Mouse (Mus musculus) ES-E14 (cell line): ENCODE data around the gene Gm44965. TPM values are rescaled to one million over a fixed set of nuclear protein-coding genes. Genes with fewer than 3 reads are reported as not detected.

Source experiments
- DNase-seq: peaks from one replicate; pipeline ENCODE4 v3.0.0-alpha.2; 2013; ENCODE audit warnings: low read depth, low spot score
- H3K27ac ChIP-seq: 2 replicates; pipeline ENCODE4 v1.5.1; 2012; ENCODE audit warnings: low read depth, mild to moderate bottlenecking, low read length, moderate library complexity, mixed read lengths; ENCODE audit not compliant: poor library complexity, insufficient read depth, severe bottlenecking
- H3K36me3 ChIP-seq: 2 replicates; pipeline ENCODE4 v1.6.1; 2012; ENCODE audit warnings: mild to moderate bottlenecking, low read length, moderate library complexity, mixed read lengths; ENCODE audit not compliant: control insufficient read depth, poor library complexity, insufficient read depth, severe bottlenecking
- H3K4me1 ChIP-seq, 2 experiments: fragments of 150-350 bp in 1 of 2; sonication (generic) in 1 of 2; 2 replicates each; pipeline ENCODE4 v1.6.1; 2012; ENCODE audit warnings: low read length in 2 of 2, mild to moderate bottlenecking in 1 of 2, mixed read lengths in 1 of 2; ENCODE audit not compliant: control insufficient read depth in 2 of 2, insufficient read depth in 2 of 2, poor library complexity in 1 of 2
- H3K4me3 ChIP-seq, 2 experiments: fragments of 150-350 bp in 1 of 2; sonication (generic) in 1 of 2; 2 replicates each; pipeline ENCODE4 v1.5.1; 2012; ENCODE audit warnings: low read length in 2 of 2, low read depth in 1 of 2, mild to moderate bottlenecking in 1 of 2, mixed read lengths in 1 of 2; ENCODE audit not compliant: insufficient read depth in 1 of 2, poor library complexity in 1 of 2, severe bottlenecking in 1 of 2
- H3K9ac ChIP-seq: 2 replicates; pipeline ENCODE4 v1.6.1; 2012; ENCODE audit warnings: low read depth, mild to moderate bottlenecking, low read length, mixed read lengths; ENCODE audit not compliant: poor library complexity, insufficient read depth, severe bottlenecking
- H3K9me3 ChIP-seq: fragments of 150-350 bp; sonication (generic); 2 replicates; pipeline ENCODE4 v1.6.1; 2012; ENCODE audit warnings: low read depth, mild to moderate bottlenecking, low read length; ENCODE audit not compliant: control insufficient read depth, insufficient read depth
- CHD2 ChIP-seq: IDR thresholded peaks from 2 replicates; pipeline ENCODE4 v1.6.1; 2014; ENCODE audit warnings: mild to moderate bottlenecking, low read depth, low read length, inconsistent platforms
- HCFC1 ChIP-seq: IDR thresholded peaks from 2 replicates; pipeline ENCODE4 v1.6.1; 2012; ENCODE audit warnings: low read length, inconsistent platforms, borderline replicate concordance; ENCODE audit not compliant: insufficient read depth
- MAFK ChIP-seq: IDR thresholded peaks from 2 replicates; pipeline ENCODE4 v1.6.1; 2014; ENCODE audit warnings: mild to moderate bottlenecking, low read depth, low read length, inconsistent platforms; ENCODE audit not compliant: insufficient read depth
- ZC3H11A ChIP-seq: IDR thresholded peaks from 2 replicates; pipeline ENCODE4 v1.6.1; 2012; ENCODE audit warnings: low read depth, mild to moderate bottlenecking, inconsistent platforms, low read length, borderline replicate concordance
- ZNF384 ChIP-seq: IDR thresholded peaks from 2 replicates; pipeline ENCODE4 v1.6.1; 2012; ENCODE audit warnings: low read depth, low read length, inconsistent platforms
- in situ Hi-C, 2 experiments: fragments of 600-800 bp; cut with MboI; formaldehyde crosslinking; loops; one replicate each; pipeline ENCODE4 v1.15.1; 2025; ENCODE audit warnings: low sequenced_read_pairs in 2 of 2, inconsistent platforms in 1 of 2; ENCODE audit not compliant: unreplicated experiment in 2 of 2
- total RNA-seq: library from RNA; depleted of rRNA; stranded (reverse); fragments of 300-350 nt; gene quantifications from 2 replicates; pipeline ENCODE4 v1.2.3, GENCODE M21; 2012

Gene Gm44965
- total RNA-seq, 1 experiment, result not detected

DNA sequence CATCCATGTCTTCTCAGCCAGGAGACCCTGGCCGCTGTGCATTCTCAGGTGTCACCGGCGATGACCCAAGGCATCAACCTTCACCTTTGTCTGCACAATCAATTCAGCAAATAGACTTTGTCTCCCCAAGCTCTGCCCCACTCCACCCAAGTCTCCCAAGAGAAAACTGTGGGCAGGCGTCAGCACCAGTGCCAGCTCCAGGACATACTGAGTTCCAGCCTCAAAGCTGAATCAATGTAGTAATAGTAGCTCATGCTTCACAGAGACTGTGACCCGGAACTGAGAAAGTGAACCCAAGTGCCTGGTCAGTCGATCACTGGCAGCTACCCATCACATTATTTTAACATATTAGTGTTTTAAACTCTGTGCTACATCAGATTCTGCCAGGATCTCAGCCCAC, 45.4 kb upstream of the Gm44965 start:
- no peak overlapping the region for H3K27ac ChIP-seq

DNA sequence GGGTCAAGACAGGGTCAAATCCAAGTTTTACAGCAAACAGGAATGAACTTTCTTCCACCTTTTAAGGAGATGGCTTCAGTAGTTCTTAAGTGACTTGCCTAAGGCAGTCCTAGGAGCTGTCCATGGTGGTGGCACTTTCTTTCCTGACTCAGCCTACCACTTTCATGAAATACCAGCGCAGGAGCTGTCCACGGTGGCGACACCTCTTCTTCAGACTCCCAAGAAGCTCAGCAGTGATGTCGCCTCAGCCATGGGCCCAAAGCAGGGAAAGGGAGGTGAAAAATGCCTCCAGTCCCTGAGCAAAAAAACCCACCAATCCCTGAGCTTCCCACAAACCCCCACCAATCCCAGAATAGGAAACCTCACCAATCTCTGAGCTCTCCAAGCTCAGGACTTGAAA, 40.8 kb upstream of the Gm44965 start:
- H3K4me3 ChIP-seq, result no peak overlapping the region
- TF ChIP-seq ZNF384, result no peak
- peak; percentile 75 for TF ChIP-seq MAFK
- H3K27ac ChIP-seq, result no peak overlapping the region
- no peaks in the 10 kb centered on the region for H3K36me3 ChIP-seq
- peak; percentile 96 for DNase-seq
- no peaks in the 10 kb centered on the region for H3K9me3 ChIP-seq
- in situ Hi-C loops, result no loop called here
- peaks cover 0 to 6% of the 10 kb centered on the region in 2 experiments; a peak in 1 of 4 replicates for H3K4me1 ChIP-seq
- H3K9ac ChIP-seq, result no peak overlapping the region

More for the DNA sequence above, 45.4 kb upstream of the Gm44965 start:
- TF ChIP-seq MAFK (no peak), ZNF384 (no peak), CHD2 (no peak), HCFC1 (no peak), ZC3H11A (no peak)
- Histone ChIP-seq H3K36me3 (no peaks in the 10 kb centered on the region), H3K9ac (no peak overlapping the region), H3K4me1 (no peaks in the 10 kb centered on the region), H3K9me3 (no peaks in the 10 kb centered on the region), H3K4me3 (no peak overlapping the region)
- DNase-seq, result no peak
- in situ Hi-C loops, result no loop called here

DNA sequence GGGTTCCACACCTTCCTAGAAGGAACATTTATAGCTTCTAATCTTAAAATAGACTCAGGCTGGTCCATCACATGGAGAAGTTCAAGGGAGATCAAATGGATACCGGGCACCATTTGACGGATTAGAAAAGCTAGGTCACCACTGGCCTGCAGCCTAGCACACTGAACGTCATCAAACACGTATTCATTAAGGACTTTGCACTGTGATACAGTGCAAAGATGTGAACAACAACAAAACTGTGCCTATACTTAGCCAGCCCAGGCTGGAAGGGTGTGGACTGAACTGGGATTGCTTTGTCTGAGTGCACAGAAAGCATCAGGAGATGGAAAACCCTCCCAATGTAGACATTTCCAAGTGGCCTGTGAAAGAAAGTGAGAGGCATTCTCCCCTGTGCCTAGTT, 39.9 kb upstream of the Gm44965 start:
- Histone ChIP-seq H3K9ac (no peak overlapping the region), H3K36me3 (no peaks in the 10 kb centered on the region), H3K9me3 (no peaks in the 10 kb centered on the region), H3K4me3 (0 out of 4 replicates have a peak overlapping the region, but pooled peaks of 1 of the 2 experiments have one; percentile 52), H3K27ac (no peak overlapping the region), H3K4me1 (peaks cover 0 to 6% of the 10 kb centered on the region in 2 experiments; a peak in 1 of 4 replicates)
- no peak for DNase-seq
- in situ Hi-C loops, result no loop called here
- TF ChIP-seq MAFK (no peak), ZNF384 (no peak), HCFC1 (no peak), CHD2 (no peak), ZC3H11A (no peak)

DNA sequence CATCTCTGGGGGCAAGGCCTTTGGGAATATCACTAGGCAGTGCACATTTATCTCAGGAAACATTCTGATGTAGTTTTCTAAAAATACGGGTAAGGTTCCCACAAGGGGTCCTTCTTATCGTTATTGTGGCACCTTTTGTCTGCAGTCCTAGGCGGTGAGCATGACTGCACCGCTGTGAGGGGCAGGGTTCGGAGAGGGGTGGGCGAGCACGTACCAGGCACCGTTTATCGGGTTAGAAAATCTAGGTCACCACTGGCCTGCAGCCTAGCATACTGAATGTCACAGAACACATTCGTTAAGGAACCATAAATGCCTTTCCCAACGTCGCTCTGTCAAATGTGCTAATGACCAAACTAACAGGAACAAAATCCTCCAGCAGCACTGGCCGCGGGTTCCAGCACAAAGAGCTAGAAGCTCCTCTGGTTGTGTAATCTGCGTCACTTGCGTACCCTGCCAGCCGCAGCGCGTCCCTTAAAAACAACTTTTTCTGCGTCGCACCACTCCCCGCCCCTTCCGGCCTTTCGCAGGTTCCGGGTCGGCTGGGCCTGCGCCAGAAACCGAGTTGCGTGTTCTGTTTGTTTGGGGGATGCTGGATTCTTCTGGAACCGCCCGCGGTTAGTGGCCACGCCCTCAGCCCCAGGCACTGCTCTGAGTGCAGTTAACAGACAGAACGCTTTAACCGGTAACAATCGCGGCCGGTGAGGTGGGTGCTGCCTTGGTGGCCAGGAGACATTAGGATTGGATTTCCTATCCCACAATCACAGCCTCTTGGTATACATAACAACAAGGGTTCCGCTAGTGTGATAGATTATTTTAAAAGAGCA, 39.2 kb upstream of the Gm44965 start, which contains the start of gene Lrrc61:
Gene Lrrc61 (plus strand): TSS at position 517 of the 824 bp plus-strand sequence.
- Histone ChIP-seq H3K36me3 (no peaks in the 10 kb centered on the region), H3K9me3 (no peaks in the 10 kb centered on the region), H3K4me1 (peaks cover 0 to 6% of the 10 kb centered on the region in 2 experiments; a peak in 1 of 4 replicates), H3K4me3 (peak within 1 kb of the TSS; percentile 52 to 69), H3K27ac (peak within 1 kb of the TSS; percentile 44), H3K9ac (peak within 1 kb of the TSS; percentile 66)
- peak; percentile 89 for DNase-seq
- in situ Hi-C loops, result no loop called here
- no peak for TF ChIP-seq ZNF384
- no peak for TF ChIP-seq HCFC1
- no peak for TF ChIP-seq MAFK
- TF ChIP-seq ZC3H11A, result no peak
- TF ChIP-seq CHD2, result no peak
